Mouse (Mus musculus) bone marrow macrophage, adult 2 months (primary cell): ENCODE measurements around the gene Gm20388.

ENCODE experiments used
- CTCF ChIP-seq: IDR thresholded peaks from 2 replicates; pipeline ENCODE4 v1.5.1; 2012; ENCODE audit warnings: low read depth, mild to moderate bottlenecking, low read length, moderate library complexity
- POLR2A ChIP-seq: IDR thresholded peaks from 2 replicates; pipeline ENCODE4 v1.6.1; 2012; ENCODE audit warnings: mild to moderate bottlenecking, low read depth, low read length, borderline replicate concordance

- TF ChIP-seq CTCF (no peak), POLR2A (no peak)
These were observed 1281.8 kb downstream of the Gm20388 start for GRCm38 (mm10) chr8:121192451-121192850.
